Mouse (Mus musculus) spleen, adult 2 months (tissue): ENCODE measurements around the gene Anp32a. TPM values are rescaled to one million over a fixed set of nuclear protein-coding genes. Genes with fewer than 3 reads are reported as not detected.

Experiments used
- DNase-seq, 2 experiments: peaks; one replicate each; pipeline versions ENCODE4 v3.0.0 to v3.0.0-alpha.2; 2012 to 2021; ENCODE audit warnings: low spot score in 2 of 2, low read depth in 1 of 2
- H3K27ac ChIP-seq: fragments of 200-500 bp; 2 replicates; pipeline ENCODE4 v1.5.1; 2012; ENCODE audit warnings: low read length, inconsistent platforms; ENCODE audit not compliant: insufficient read depth
- H3K27me3 ChIP-seq: fragments of 200-500 bp; 2 replicates; pipeline ENCODE4 v1.6.1; 2012; ENCODE audit warnings: mild to moderate bottlenecking, moderate library complexity, low read length, inconsistent platforms; ENCODE audit not compliant: control insufficient read depth, insufficient read depth
- H3K36me3 ChIP-seq: fragments of 200-500 bp; 2 replicates; pipeline ENCODE4 v1.6.1; 2012; ENCODE audit warnings: mild to moderate bottlenecking, low read length, inconsistent platforms; ENCODE audit not compliant: control insufficient read depth, insufficient read depth
- H3K4me1 ChIP-seq: fragments of 200-500 bp; 2 replicates; pipeline ENCODE4 v1.6.1; 2011; ENCODE audit warnings: inconsistent platforms; ENCODE audit not compliant: control insufficient read depth, insufficient read depth, insufficient read length
- H3K4me3 ChIP-seq: fragments of 200-500 bp; 2 replicates; pipeline ENCODE4 v1.5.1; 2011; ENCODE audit warnings: mild to moderate bottlenecking, inconsistent platforms; ENCODE audit not compliant: insufficient read depth, insufficient read length; ENCODE audit errors: extremely low read depth
- CTCF ChIP-seq: fragments of 200-500 bp; IDR thresholded peaks from 2 replicates; pipeline ENCODE4 v1.5.1; 2011; ENCODE audit warnings: mild to moderate bottlenecking, inconsistent platforms; ENCODE audit not compliant: insufficient read depth, insufficient read length, insufficient replicate concordance; ENCODE audit errors: extremely low read depth
- POLR2A ChIP-seq: fragments of 200-500 bp; IDR thresholded peaks from 2 replicates; pipeline ENCODE4 v1.6.1; 2011; ENCODE audit warnings: low read depth, low read length, inconsistent platforms
- WGBS: fragments of 180-500 bp; shearing (Covaris S2); methylation state at CpG from one replicate; pipeline ENCODE4 v1.1.7; 2018; 5-methylcytosine and 5-hydroxymethylcytosine counted together
- polyA plus RNA-seq: library from polyadenylated mRNA; depleted of rRNA; stranded (reverse); fragments of >200 nt; gene quantifications from 2 replicates; pipeline ENCODE4 v1.2.3, GENCODE M21; 2012

Gene Anp32a
- polyA plus RNA-seq, 1 experiment, result 16.2 TPM

DNA sequence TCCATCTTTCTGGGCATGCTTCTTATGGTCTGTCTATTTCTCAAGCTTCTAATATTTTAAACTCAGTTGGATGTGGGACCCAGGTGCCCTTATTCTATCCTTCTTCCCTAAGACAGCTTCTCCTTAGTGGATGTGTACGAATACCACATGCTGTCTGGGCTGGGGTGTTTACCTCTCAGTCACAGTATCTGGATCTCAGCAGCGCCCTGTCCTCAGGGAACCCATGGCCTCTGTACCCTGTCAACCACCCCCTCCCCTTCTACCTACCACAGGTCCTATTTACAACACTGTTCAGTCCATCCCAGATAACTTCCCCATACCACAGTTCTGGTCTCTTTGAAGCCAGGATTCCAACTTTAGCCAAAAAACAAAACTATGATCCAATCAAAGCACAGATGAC, 9.6 kb downstream of the Anp32a start:
- H3K4me1 ChIP-seq, result peaks cover 23% of the 10 kb centered on the region; the same call in 1 of the 2 replicates
- no peak for DNase-seq
- WGBS, result 65% methylated on average over 2 of the region's 2 CpGs
- 0 out of 2 replicates have a peak, but pooled peaks cover 1% of the 10 kb centered on the region for H3K36me3 ChIP-seq
- H3K27me3 ChIP-seq, result no peaks in the 10 kb centered on the region
- no peak overlapping the region for H3K4me3 ChIP-seq
- no peak for TF ChIP-seq CTCF
- TF ChIP-seq POLR2A, result no peak
- H3K27ac ChIP-seq, result no peak overlapping the region

GRCm38 (mm10) chr9:62351200-62351599, 10.1 kb downstream of the Anp32a start:
- 0 out of 2 replicates have a peak, but pooled peaks cover 1% of the 10 kb centered on the region for H3K36me3 ChIP-seq

GRCm38 (mm10) chr9:62353784-62354183, 12.7 kb downstream of the Anp32a start:
- Histone ChIP-seq H3K27me3 (no peaks in the 10 kb centered on the region), H3K36me3 (peaks cover under 1% of the 10 kb centered on the region; the same call in 1 of the 2 replicates), H3K4me3 (no peak overlapping the region), H3K4me1 (peaks cover 19% of the 10 kb centered on the region; the same call in 1 of the 2 replicates), H3K27ac (no peak overlapping the region)
- WGBS, result 34% methylated on average over 7 of the region's 7 CpGs
- TF ChIP-seq CTCF, result no peak
- no peak for TF ChIP-seq POLR2A
- no peak for DNase-seq

More at GRCm38 (mm10) chr9:62351200-62351599, 10.1 kb downstream of the Anp32a start:
- Histone ChIP-seq H3K4me1 (peaks cover 22% of the 10 kb centered on the region; the same call in 1 of the 2 replicates), H3K4me3 (no peak overlapping the region), H3K27ac (0 out of 2 replicates have a peak overlapping the region, but pooled peaks have one; percentile 16), H3K27me3 (no peaks in the 10 kb centered on the region)
- TF ChIP-seq CTCF, result no peak
- 13% methylated on average over 4 of the region's 4 CpGs for WGBS
- no peak for DNase-seq

DNA sequence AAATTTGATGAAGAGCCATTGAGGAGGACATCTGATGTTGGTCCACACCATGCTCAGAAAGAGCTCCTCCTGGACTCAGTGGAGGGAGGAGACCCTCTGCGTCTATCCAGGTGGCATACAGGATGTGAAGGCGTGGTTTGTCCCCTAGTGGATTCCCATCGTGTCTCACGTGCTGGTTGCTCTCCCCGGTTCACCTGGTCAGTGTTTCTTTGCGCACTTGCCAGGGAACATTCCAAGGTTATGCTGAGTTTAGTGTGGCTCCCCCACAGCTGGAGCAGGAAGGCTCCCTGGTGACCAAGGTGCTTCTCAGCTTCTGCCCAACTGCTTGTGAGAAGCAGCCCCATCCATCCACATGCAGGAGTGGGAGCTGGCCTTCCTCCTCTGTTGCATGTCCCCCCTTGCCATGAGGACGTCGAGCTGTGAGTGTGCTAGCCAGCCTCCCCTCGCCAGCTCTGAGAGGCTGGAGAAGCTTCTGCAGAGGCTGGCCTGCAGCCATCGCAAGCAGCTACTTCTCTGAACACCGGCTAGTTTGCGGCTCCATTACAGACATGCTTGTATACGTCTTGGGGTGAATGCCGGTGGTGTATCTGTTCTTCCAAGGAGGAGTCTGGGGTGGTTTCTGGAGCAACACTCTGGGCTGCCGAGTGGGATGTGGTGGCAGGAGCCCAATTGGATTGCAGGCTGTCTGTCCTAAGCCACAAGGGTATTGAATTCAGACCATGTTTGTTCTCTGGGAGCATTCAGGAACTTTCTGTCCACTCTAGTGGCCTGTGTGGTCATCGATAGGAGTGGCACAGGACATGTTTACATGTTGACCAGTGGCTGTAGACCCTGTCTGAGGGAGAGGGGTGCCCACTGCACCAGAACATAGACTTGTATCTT, 14.0 kb downstream of the Anp32a start:
- Histone ChIP-seq H3K4me3 (no peak overlapping the region), H3K27ac (no peak overlapping the region), H3K4me1 (peaks cover 19% of the 10 kb centered on the region; the same call in 1 of the 2 replicates), H3K27me3 (no peaks in the 10 kb centered on the region), H3K36me3 (peaks cover 1% of the 10 kb centered on the region; the same call in 1 of the 2 replicates)
- no peak for DNase-seq
- 82% methylated on average over 16 of the region's 16 CpGs for WGBS
- TF ChIP-seq POLR2A (no peak), CTCF (no peak)

GRCm38 (mm10) chr9:62355763-62356162, 14.7 kb downstream of the Anp32a start:
- Histone ChIP-seq H3K27ac (no peak overlapping the region), H3K36me3 (peaks cover 1% of the 10 kb centered on the region; the same call in 1 of the 2 replicates), H3K27me3 (no peaks in the 10 kb centered on the region), H3K4me1 (peaks cover 19% of the 10 kb centered on the region; the same call in 1 of the 2 replicates), H3K4me3 (no peak overlapping the region)
- TF ChIP-seq POLR2A (no peak), CTCF (no peak)
- 73% methylated on average over 6 of the region's 6 CpGs for WGBS
- no peak for DNase-seq

DNA sequence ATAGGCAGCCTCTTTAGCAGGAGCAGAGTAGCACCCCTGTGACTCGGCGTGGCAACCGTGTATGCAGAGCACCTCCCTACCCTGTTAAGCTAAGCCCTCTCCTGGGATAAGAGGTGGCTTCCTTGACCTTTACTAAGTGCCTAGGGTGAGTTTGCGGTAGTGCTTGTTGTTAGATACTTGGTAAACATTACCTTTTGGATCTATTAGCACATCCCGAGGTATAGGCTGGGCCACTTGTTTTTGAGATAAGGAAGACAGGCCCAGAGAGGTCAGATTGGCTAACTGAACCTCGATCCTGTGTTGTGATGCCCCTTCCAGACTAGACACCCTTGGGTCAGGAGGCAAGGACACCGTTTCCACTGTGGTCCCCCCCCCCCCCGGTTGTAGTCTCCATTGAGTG, 16.5 kb downstream of the Anp32a start:
- H3K27me3 ChIP-seq, result no peaks in the 10 kb centered on the region
- WGBS, result 86% methylated on average over 8 of the region's 8 CpGs
- H3K4me1 ChIP-seq, result peaks cover 14% of the 10 kb centered on the region; the same call in 1 of the 2 replicates
- H3K36me3 ChIP-seq, result peaks cover 1% of the 10 kb centered on the region; the same call in 1 of the 2 replicates
- no peak for DNase-seq
- no peak overlapping the region for H3K27ac ChIP-seq
- TF ChIP-seq POLR2A (no peak), CTCF (no peak)
- no peak overlapping the region for H3K4me3 ChIP-seq
